Mouse (Mus musculus) megakaryocyte, embryonic 14.5 days (primary cell): Measurements from ENCODE around the gene Ptprn2.

Source experiments
- FLI1 ChIP-seq: IDR thresholded peaks from 2 replicates; pipeline ENCODE4 v1.6.1; 2012; ENCODE audit warnings: low read length, inconsistent platforms, mixed read lengths
- GATA1 ChIP-seq: IDR thresholded peaks from 3 replicates; pipeline ENCODE4 v1.6.1; 2012; ENCODE audit warnings: mixed read lengths, low read length, inconsistent platforms, borderline replicate concordance

GRCm38 (mm10) chr12:117154356-117155243 lies 669.1 kb downstream of the Ptprn2 start:
- TF ChIP-seq GATA1, result no peak
- no peak for TF ChIP-seq FLI1
